Mouse (Mus musculus) layer of hippocampus, postnatal 10 days (tissue): Measurements from ENCODE around the gene Pex16. TPM values are rescaled to one million over a fixed set of nuclear protein-coding genes. Genes with fewer than 3 reads are reported as not detected.
A peak's percentile ranks its signal among the peaks of the same experiment; 100 is the strongest.

Experiments used
- DNase-seq, 2 experiments: peaks; one replicate each; pipeline ENCODE4 v3.0.0; 2021; ENCODE audit warnings: low spot score in 2 of 2
- microRNA-seq, 2 experiments: library from miRNA; unstranded; fragments of <30 nt; microRNA quantifications; one replicate each; pipeline ENCODE4 v1.2.0; 2021
- total RNA-seq, 2 experiments: library from RNA; stranded (reverse); gene quantifications; 2 replicates each; pipeline ENCODE4 v1.2.3; 2021

Pex16 gene
- total RNA-seq, 2 experiments from 2014 or later, result 37.0 to 41.5 TPM

DNA sequence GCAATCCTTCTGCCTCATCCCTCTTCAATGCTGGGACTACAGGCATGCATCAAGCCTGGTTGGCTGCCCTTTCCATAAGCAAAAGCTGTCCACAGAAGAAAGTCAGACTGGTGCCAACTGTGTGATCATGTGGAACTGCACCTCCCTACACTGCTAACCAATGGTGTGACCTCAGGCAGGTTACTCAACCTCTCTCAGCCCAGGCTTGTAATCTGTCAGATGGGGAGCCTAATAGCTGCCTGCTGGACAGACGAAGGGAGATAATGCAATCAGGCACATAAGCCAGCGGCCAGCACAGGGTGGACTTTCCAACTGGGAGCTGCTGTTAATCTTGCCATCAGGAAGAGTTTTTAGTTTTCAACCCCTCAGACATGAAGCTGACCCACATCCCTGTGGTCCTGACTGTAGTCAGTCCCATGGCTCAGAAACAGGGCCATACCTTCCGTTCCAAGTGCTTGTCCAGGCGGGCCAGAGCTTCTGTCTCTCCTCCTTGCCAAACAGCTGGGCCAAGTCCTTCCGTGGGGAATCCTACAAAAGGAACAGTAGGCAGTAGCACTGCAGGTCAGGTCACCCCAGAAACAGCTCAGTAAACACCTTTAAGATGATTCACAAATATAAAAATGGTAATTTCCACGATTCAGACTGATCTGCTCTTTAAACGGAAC is 47.4 kb downstream of the Pex16 start:
- no peak for DNase-seq

DNA sequence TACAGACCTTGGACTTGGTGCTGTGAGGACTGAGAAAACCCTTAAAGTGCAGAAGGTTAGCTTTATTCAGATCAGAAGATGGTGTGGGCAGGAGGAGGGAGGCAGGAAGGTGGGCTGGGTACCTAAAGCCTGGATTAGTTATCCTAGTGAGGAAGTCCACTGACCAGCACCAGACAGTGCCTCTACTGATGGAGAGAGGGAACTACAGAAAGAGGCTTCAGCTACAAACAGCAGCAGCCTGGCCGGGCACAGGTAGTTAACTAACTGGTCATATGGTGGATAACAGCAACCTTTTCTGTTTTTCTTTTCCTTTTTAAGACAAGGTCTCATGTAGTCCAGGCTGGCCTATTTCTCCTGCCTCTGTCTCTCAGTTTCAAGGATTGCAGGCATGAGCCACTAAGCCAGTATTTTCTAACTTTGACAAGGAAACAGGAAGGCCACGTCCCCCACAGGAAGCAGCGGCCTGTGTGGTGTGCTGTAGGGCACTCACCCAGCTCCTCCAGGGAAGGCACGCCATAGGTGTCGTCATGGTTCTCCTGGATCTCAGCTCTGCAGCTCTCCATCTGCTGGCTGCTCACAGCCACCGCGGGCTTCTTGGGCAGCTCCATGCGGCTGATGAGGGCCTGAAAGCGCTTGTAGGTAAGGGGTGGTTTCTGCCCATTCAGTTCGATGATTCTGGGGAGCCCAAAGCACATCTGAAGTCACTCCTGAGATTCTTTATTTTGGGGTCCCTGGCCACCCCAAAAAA is 48.1 kb downstream of the Pex16 start:
- no peak for DNase-seq

GRCm38 (mm10) chr2:92423156-92423555 is 48.7 kb downstream of the Pex16 start:
- DNase-seq, result no peak

DNA sequence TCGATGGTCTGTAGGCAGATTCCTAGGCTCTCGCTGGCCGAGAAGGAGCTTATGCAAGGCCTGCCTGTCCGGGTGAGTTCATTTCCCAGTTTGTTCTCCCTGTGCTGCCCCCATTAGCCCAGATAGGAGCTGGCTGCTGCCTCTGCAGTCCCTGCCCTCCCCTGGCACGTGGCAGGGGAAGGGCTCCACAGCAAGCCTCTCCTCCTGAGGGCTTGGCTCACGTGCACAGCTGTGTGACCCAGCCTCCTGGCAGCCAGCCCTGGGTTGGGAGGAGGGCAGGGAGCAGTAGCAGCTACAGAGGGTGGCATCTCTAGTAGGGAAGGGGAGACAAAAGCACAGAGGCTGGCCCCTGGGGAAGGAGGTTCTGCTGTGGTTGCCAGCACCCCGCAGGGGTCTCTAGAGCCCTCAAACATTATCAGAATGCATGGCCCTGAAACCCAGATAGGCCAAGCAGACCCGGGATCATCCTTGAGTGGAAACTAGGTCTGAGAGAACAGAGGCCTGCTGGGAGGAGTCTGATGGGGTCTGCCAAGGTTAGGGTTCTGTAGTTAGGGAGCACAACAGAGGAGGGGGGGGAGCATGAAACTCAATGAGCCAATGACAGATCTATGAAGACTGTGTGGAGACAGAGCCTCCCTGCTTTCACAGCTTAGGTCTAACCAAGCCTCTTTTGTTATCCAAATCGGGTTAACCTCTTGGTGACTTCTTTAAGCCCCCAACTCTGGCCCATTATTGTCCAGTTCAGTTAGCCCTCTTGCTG is 49.4 kb downstream of the Pex16 start:
- peak; percentile 82 to 88 for DNase-seq

- DNase-seq, result peak; percentile 46 to 50
These were observed 50.2 kb downstream of the Pex16 start for GRCm38 (mm10) chr2:92424462-92425308.

- no peak for DNase-seq
These were observed 50.9 kb downstream of the Pex16 start for GRCm38 (mm10) chr2:92425366-92425765.

DNA sequence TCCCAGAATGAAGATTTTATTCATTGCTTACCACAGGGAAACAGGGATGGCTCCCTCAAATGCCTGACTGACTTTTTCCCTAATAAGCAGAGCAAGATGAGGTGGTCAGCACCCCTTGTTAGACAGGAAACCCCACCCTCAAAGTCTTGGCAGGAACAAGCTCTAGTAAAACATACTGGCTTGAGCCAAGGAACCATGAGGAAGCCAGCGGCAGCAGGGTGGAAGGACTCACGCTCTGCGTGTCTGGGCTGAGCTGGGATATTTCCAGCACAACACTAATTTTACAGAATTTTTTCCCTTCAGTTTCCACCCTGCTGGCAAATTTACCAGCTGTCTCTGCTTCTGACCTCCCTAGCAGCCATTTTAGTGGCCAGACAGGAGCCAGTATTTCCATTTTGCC is 52.0 kb downstream of the Pex16 start:
- DNase-seq, result no peak

- DNase-seq, result peak; percentile 56 to 62
These were observed 53.4 kb downstream of the Pex16 start for GRCm38 (mm10) chr2:92427882-92428281.

DNA sequence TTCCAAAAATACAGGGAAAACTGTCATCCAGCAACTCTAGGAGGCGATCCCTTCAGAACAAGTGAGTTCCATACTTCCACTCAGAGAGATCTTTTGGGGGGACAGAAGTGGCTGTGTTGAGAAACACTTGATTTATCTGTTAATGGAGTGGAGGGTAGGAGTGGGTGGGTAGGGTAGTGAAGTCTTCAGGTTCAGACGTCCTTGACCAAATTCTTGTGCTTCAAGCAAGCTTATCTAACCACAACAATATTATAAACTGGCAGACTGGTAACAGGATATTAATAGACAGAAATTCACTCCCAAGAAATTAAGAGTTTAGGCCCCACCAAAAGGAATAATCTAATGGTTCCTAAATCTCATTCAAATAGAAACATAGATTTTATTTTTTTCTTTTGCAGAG is 55.6 kb downstream of the Pex16 start:
- DNase-seq, result no peak

Small RNA genes lying within 50 kb of the gene (microRNA-seq; reads per million reads assigned to microRNA genes)
- 3.1 to 6.1 reads per million in 2 experiments for gene Mir7000

Other genes starting within 250 kb of the Pex16 start
- gene Large2, start 193 bp downstream of the Pex16 start, total RNA-seq, result under 1 TPM; 0.45 to 0.64 TPM
- gene 1700029I15Rik, start 7.9 kb downstream of the Pex16 start, total RNA-seq, result 1 to 10 TPM; 5.1 to 5.7 TPM
- 100 to 1,000 TPM; 385 to 403 TPM for gene Mapk8ip1, start 26.6 kb downstream of the Pex16 start, total RNA-seq
- gene Cry2, start 59.4 kb downstream of the Pex16 start, total RNA-seq, result 10 to 100 TPM; 89.1 to 94.8 TPM
- 10 to 100 TPM; 17.1 to 17.2 TPM for gene Slc35c1, start 85.9 kb downstream of the Pex16 start, total RNA-seq
- gene Chst1, start 225.0 kb downstream of the Pex16 start, total RNA-seq, result 100 to 1,000 TPM; 157 to 159 TPM